Mouse (Mus musculus): ENCODE measurements around the gene Gm10392. TPM values are rescaled to one million over a fixed set of nuclear protein-coding genes. Genes with fewer than 3 reads are reported as not detected.

Gene Gm10392
- polyA plus RNA-seq, 1 experiment: not detected

Other genes starting within 250 kb of the Gm10392 start
- gene Coro6, start 56.8 kb downstream of the Gm10392 start, polyA plus RNA-seq (2012; rRNA removed): 15.9 and 16.4 TPM in 2 replicates
- 11.7 and 11.8 TPM in 2 replicates for gene Ankrd13b, start 29.5 kb downstream of the Gm10392 start, polyA plus RNA-seq (2012; rRNA removed)
- gene Git1, start 25.6 kb downstream of the Gm10392 start, polyA plus RNA-seq (2012; rRNA removed): 55.4 and 69.2 TPM in 2 replicates
- 21.7 and 34.2 TPM in 2 replicates for gene Abhd15, start 4.1 kb downstream of the Gm10392 start, polyA plus RNA-seq (2012; rRNA removed)
- gene Trp53i13, start 3.2 kb downstream of the Gm10392 start, polyA plus RNA-seq (2012; rRNA removed): 20.1 and 20.4 TPM in 2 replicates
- gene Taok1, start 88.6 kb upstream of the Gm10392 start, polyA plus RNA-seq (2012; rRNA removed): 7.6 and 9.8 TPM in 2 replicates
- gene Nufip2, start 167.0 kb upstream of the Gm10392 start, polyA plus RNA-seq (2012; rRNA removed): 10.4 and 11.1 TPM in 2 replicates
- gene Cryba1, start 206.1 kb upstream of the Gm10392 start, polyA plus RNA-seq (2012; rRNA removed): not detected in 2 replicates
- gene Myo18a, start 244.0 kb upstream of the Gm10392 start, polyA plus RNA-seq (2012; rRNA removed): 23.5 and 24.5 TPM in 2 replicates